Mouse (Mus musculus): ENCODE results near the gene Pef1.

Gene Pef1

DNA sequence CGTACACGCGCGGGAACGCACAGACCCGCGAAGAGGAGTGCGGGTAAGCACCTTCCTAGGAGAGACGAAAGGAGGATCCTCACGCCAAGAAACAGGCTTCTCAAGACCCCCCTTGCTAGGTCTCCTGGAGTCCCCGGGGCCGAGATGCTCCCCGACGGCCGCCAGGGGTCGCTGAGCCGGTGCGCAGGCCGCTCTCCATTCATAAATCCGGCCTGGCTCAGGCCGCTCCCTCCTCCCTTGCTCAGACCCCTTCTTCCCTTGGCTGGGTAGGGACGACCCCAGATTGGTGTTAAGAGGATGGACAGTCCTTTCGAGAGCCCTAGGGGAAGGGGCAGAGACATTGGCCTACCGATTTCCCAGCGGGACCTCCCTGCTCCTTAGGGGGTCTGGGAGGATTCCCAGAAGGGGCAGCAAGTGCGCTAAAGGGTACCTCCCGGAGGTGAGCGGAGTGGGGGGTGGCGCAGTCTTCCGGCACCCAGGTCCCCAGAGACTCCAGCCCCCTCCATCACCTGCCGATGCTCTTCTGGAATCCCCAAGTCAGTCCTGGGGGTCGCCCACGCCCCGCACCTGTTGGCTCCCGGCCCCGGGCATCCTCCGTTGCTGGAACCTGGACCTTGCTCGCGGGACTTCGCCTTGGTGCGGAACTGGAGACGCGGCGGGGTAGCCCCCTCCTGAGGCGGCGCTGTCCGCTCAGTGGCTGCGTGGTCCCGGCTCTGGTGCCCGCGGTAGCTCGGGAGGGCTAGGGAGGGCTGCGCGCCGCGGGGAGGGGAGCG, 36.3 kb downstream of the Pef1 start:
- CTCF ChIA-PET: no interaction called here

- CTCF ChIA-PET: no interaction called here
Observed at GRCm38 (mm10) chr4:130139214-130139492, 36.8 kb downstream of the Pef1 start, which contains the start of gene Hcrtr1. Gene Hcrtr1 (minus strand): TSS chr4:130139359.

DNA sequence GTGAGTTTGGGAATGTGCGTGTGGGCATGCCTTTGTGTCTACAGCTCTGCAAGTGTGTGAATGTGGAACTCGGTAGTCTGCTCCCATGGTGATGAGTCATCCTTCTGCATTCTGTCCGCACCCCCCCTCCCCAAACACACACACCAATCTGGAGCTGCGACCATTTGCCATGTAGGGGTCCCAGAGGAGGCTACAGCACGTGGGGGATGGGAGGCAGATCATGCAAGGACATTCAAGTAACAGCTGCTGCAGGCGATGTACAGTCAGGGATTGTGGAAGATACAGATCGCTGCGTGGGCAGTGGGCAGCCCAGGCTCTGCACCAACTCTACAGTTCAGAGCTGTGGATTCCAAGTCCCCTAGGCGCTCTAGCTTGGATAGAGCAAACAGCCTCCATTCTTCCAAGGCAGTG, 38.6 kb downstream of the Pef1 start:
- CTCF ChIA-PET: no interaction called here

GRCm38 (mm10) chr4:130141786-130142185, 39.4 kb downstream of the Pef1 start:
- CTCF ChIA-PET: no interaction called here

GRCm38 (mm10) chr4:130148405-130148804, 46.0 kb downstream of the Pef1 start:
- CTCF ChIA-PET: no interaction called here

- CTCF ChIA-PET: no interaction called here
Observed at GRCm38 (mm10) chr4:130154250-130154649, 51.9 kb downstream of the Pef1 start.

GRCm38 (mm10) chr4:130156812-130157371, 54.5 kb downstream of the Pef1 start:
- CTCF ChIA-PET: no interaction called here

- CTCF ChIA-PET: no interaction called here
Observed at GRCm38 (mm10) chr4:130161349-130161748, 59.0 kb downstream of the Pef1 start.

GRCm38 (mm10) chr4:130163391-130163861, 61.1 kb downstream of the Pef1 start:
- CTCF ChIA-PET: interaction anchor here (0.5 kb wide), 1 partner anchor 704 kb away, joined by 5 read pairs; no protein-coding TSS in a partner anchor

- CTCF ChIA-PET: no interaction called here
Observed at GRCm38 (mm10) chr4:130164121-130164520, 61.8 kb downstream of the Pef1 start.

GRCm38 (mm10) chr4:130166061-130166460, 63.7 kb downstream of the Pef1 start:
- CTCF ChIA-PET: no interaction called here

GRCm38 (mm10) chr4:130166592-130166991, 64.2 kb downstream of the Pef1 start:
- CTCF ChIA-PET: no interaction called here

DNA sequence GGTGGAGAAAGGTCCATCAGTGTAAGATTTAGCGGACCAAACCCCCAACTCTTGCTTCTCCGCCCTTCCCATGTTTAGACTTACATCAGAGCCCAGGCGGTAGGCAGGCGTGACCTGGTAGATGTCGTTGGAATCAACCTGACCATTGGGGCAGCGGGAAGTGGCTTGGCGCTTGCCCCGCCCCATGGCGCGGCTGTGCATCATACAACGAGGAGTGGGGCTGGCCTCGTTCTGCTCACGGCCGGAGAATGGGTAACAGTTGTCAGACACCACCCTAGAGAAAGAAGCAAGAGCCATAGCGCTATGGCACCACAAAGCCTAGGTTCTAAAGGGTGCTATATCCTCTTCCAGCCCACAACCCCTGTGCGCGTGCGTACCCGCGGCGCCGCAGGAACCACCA, 65.0 kb downstream of the Pef1 start:
- CTCF ChIA-PET: no interaction called here

- CTCF ChIA-PET: no interaction called here
Observed at GRCm38 (mm10) chr4:130167814-130168213, 65.5 kb downstream of the Pef1 start.

DNA sequence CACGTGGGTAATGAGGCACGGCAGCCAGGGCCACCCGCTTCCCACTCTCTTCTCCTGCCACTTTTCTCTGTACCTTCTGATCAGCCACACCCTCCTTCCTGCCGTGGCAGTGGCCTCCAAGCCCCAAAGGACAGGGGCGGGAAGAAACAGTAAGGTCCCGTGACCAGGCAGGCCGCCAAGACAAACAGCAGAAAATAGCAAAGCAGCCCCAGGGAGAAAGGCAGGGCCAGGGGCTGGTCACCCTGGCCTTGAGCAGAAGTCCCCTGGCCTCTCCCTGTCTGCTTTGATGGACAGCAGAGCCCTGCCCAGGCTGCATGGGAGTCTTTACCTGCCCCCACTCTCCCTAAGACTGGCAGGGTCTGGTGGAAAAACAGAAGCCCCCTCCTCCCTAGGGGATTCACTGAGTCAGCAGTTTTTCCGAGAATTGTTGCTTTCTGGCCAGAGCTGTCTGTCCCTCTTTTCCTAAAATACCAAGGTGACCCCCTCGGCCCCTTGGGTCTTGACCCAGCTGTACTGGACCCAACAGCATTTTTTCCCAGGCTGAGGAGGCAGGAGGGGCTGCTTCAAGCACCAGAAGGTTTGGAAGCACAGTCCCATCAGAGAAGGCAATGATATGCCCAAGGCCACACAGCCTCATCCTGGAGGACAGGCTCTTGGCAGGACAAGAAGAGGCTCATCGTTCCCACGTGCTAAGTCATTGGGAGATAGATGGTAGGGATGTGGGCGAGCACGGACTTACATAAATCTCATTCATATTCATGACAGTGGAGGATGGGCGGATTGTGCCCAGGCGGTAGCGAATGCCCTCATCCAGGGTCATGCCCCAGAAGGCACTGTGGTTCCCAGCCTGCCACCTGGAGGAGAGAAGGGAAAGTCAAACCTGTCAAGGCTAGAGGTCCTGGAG, 66.2 kb downstream of the Pef1 start:
- CTCF ChIA-PET: no interaction called here

- CTCF ChIA-PET: no interaction called here
Observed at GRCm38 (mm10) chr4:130169411-130169971, 67.1 kb downstream of the Pef1 start.

DNA sequence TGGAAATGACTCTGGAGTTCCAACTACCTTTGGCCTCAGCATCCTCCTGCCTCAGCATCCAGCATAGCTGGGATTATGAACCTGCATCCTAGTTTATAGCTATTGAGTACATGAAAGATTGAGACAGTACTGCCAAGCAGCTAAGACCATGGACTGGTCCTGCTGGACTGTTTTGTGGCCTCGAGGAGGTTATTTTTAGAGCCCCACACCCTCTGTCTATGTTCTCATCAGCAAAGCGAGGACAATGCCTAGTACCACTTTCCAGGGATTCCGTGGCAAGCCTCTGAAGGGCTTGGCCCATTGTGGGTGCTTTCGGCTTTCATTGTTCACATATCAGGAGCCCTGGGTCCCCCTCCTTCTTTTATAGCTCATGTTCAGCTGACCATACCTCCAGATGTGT, 68.0 kb downstream of the Pef1 start:
- CTCF ChIA-PET: no interaction called here

- CTCF ChIA-PET: no interaction called here
Observed at GRCm38 (mm10) chr4:130171951-130172765, 69.8 kb downstream of the Pef1 start.

DNA sequence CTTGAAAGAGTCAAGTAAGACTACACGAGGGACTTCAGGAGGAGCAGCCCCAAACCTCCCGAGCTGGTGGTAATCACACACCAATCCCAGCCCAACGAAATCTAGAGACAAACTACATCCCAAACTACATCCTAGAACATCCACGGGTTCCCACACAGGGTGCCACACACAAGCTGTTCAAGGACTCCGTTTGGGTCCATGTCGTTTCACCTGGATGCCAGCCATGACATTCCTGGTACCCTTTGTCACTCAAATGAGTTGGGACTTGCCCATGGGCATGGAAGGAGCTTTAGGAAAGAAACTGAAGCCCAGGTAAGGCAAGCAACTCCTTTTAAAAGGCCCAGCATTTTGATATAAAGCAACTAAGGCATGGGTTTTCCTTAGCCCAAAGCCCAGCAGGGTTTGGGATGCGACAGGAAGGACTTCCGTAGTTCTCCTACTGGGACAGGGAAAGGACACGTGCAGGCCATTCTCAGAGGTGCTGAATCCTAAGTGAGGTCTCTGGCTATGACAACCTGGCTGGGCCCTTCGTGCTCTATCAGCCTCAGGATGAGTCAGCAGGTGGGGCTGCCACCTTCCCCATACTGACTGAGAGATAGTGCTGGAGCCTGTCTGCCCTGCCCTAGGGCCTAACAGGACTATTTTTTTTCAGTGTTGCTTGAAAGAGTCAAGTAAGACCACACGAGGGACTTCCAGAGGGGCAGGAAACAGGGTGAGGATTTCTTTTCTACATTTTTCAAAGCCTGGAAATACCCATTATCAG, 70.9 kb downstream of the Pef1 start:
- CTCF ChIA-PET: no interaction called here

DNA sequence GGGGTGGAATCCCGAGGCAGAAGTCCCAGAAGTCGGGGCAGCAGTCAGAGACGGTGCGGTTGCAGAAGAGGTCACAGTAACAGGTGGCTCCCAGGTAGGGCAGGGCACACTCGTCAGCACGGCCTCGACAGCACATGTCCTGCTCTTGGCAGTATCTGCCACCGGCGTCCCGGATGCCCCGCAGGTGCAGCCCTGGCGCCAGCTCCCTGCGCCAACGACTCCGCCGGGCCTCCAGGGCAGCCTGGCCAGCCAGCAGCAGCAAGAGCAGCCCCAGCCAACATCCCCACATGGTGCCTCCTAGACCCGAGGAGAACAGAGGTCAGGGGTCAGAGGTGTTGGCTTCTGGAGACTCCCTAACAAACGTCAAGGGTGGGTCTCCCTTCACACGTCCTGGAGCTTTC, 71.6 kb downstream of the Pef1 start:
- CTCF ChIA-PET: no interaction called here

Data from spleen, embryonic (tissue).